Mouse (Mus musculus): ENCODE results near the gene Gm28047.
A peak's percentile ranks its signal among the peaks of the same experiment; 100 is the strongest.

- TF ChIP-seq TCF12 (IDR thresholded peaks at IDR 0.05; ENCODE audit: insufficient read depth, poor library complexity, severe bottlenecking) (no peak), CEBPB (IDR thresholded peaks at IDR 0.05; ENCODE audit: insufficient read depth, poor library complexity, severe bottlenecking) (no peak), USF1 (IDR thresholded peaks at IDR 0.05; ENCODE audit: low read depth) (no peak), E2F4 (IDR thresholded peaks at IDR 0.05; ENCODE audit: insufficient read depth) (no peak), POLR2A (IDR thresholded peaks at IDR 0.05; ENCODE audit: insufficient read length, low read depth) (peak; percentile 37), POLR2AphosphoS2 (IDR thresholded peaks at IDR 0.05; ENCODE audit: insufficient read length, low read depth) (peak; percentile 64), MYOD1 (IDR thresholded peaks at IDR 0.05; ENCODE audit: control insufficient read depth in 1 of 3, insufficient read length in 2 of 3, low read depth in 2 of 3) (no peak), MAX (IDR thresholded peaks at IDR 0.05; ENCODE audit: low read depth) (no peak), REST (IDR thresholded peaks at IDR 0.05; ENCODE audit: insufficient read depth, insufficient read length) (no peak)
These were observed 139.0 kb downstream of the Gm28047 start for GRCm38 (mm10) chr15:102485853-102486252.
